Mouse (Mus musculus) B cell, adult 2 months (primary cell): ENCODE results near the gene Smg8.

Experiments
- DNase-seq, 2 experiments: peaks; one replicate each; pipeline ENCODE4 v3.0.0; 2022

Smg8 gene

GRCm38 (mm10) chr11:87043052-87043451, 43.5 kb downstream of the Smg8 start:
- DNase-seq: no peak

GRCm38 (mm10) chr11:87039307-87039963, 47.1 kb downstream of the Smg8 start:
- DNase-seq: no peak

GRCm38 (mm10) chr11:87036180-87036579, 50.4 kb downstream of the Smg8 start:
- no peak for DNase-seq

GRCm38 (mm10) chr11:87028212-87028611, 58.4 kb downstream of the Smg8 start:
- no peak for DNase-seq
